Mouse (Mus musculus) olfactory bulb, adult 2 months (tissue): ENCODE measurements around the gene Ankrd13c. TPM values are rescaled to one million over a fixed set of nuclear protein-coding genes. Genes with fewer than 3 reads are reported as not detected.

ENCODE experiments used
- H3K27ac ChIP-seq: fragments of 200-500 bp; 2 replicates; pipeline ENCODE4 v1.5.1; 2012; ENCODE audit warnings: low read depth, low read length; ENCODE audit not compliant: insufficient read depth
- H3K4me1 ChIP-seq: fragments of 200-500 bp; 2 replicates; pipeline ENCODE4 v1.6.1; 2012; ENCODE audit warnings: low read length; ENCODE audit not compliant: control insufficient read depth, insufficient read depth
- H3K4me3 ChIP-seq: fragments of 200-500 bp; 2 replicates; pipeline ENCODE4 v1.5.1; 2012; ENCODE audit warnings: mild to moderate bottlenecking, low read depth, low read length, moderate library complexity; ENCODE audit not compliant: insufficient read depth
- CTCF ChIP-seq: fragments of 200-500 bp; IDR thresholded peaks from 2 replicates; pipeline ENCODE4 v1.5.1; 2012; ENCODE audit warnings: low read depth, mild to moderate bottlenecking, low read length, moderate library complexity; ENCODE audit not compliant: insufficient read depth
- POLR2A ChIP-seq: fragments of 200-500 bp; IDR thresholded peaks from 2 replicates; pipeline ENCODE4 v1.6.1; 2012; ENCODE audit warnings: mild to moderate bottlenecking, low read depth, low read length, moderate library complexity; ENCODE audit not compliant: insufficient read depth
- WGBS: fragments of 180-500 bp; shearing (Covaris S2); methylation state at CpG from one replicate; pipeline ENCODE4 v1.1.7; 2018; 5-methylcytosine and 5-hydroxymethylcytosine counted together
- polyA plus RNA-seq: library from polyadenylated mRNA; stranded (reverse); fragments of >200 nt; gene quantifications from 2 replicates; pipeline ENCODE4 v1.2.4, GENCODE M21; 2012; ENCODE audit warnings: low replicate concordance; ENCODE audit not compliant: missing spikeins, insufficient read depth, insufficient read length

The Ankrd13c gene
- polyA plus RNA-seq, 1 experiment = not detected

DNA sequence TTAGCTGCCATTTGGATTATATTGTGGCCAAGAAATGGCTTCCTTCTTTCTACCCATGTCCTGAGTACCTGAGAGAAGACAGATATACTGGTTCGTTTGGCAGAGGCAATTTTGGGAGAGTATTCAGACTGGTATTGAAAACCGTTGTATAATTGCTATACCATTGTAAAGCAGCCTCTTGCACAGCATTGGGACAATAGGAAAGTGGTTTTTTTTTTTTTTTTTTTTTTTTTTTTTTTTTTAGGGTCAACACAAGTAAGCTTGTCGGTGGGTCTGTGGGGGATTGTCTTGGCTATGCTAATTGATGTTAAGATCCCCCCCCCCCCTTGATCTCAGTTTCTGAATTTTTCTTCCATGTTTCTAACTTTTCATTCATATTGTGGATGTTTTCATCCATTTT lies 91.1 kb downstream of the Ankrd13c start:
- Histone ChIP-seq H3K27ac (no peak overlapping the region), H3K4me3 (no peak overlapping the region), H3K4me1 (no peaks in the 10 kb centered on the region)
- 78% methylated on average over 3 of the region's 3 CpGs for WGBS
- TF ChIP-seq POLR2A = no peak
- TF ChIP-seq CTCF = no peak

DNA sequence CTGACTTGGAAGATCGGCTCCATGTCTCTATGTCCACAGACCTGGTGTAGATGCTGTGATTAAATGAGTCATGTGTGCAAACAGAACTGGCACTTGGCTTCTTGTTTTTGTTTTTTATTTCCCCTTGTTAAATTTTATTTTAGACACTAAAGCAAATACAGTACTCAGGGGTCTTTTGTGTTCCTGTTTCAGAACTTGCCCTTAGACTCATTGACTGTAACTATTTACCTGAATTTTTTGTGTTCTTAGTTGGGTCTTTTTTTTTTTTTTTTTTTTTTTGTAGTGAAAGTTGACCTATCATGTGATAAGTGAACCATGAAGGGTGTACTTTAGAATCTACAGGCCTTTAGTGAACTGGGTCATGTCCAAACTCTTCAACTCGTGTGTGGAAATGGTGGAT lies 93.7 kb downstream of the Ankrd13c start:
- Histone ChIP-seq H3K4me3 (no peak overlapping the region), H3K27ac (no peak overlapping the region), H3K4me1 (no peaks in the 10 kb centered on the region)
- 57% methylated on average over 2 of the region's 2 CpGs for WGBS
- TF ChIP-seq CTCF (no peak), POLR2A (no peak)

- H3K27ac ChIP-seq = no peak overlapping the region
- no peak overlapping the region for H3K4me3 ChIP-seq
- TF ChIP-seq CTCF (no peak), POLR2A (no peak)
- 43% methylated on average over 2 of the region's 2 CpGs for WGBS
- no peaks in the 10 kb centered on the region for H3K4me1 ChIP-seq
Measured at GRCm38 (mm10) chr3:158049508-158049907, 102.5 kb downstream of the Ankrd13c start.

Other genes starting within 250 kb of the Ankrd13c start
- gene Cth, start 22.2 kb upstream of the Ankrd13c start, polyA plus RNA-seq = not detected in 2 replicates
- 253 and 1,091 TPM in 2 replicates for gene Srsf11, start 89.4 kb downstream of the Ankrd13c start, polyA plus RNA-seq
- not detected in 2 replicates for gene Lrrc40, start 89.4 kb downstream of the Ankrd13c start, polyA plus RNA-seq